Mouse (Mus musculus) 3T3-L1 (cell line): Measurements from ENCODE around the gene Ccdc40.
A peak's percentile ranks its signal among the peaks of the same experiment; 100 is the strongest.

Experiments
- DNase-seq: peaks from one replicate; pipeline ENCODE4 v3.0.0-alpha.2; 2015; ENCODE audit warnings: low read depth, low spot score

Ccdc40 gene

GRCm38 (mm10) chr11:119228091-119228781 is at the start of gene Ccdc40, which contains the start of gene Tbc1d16:
Gene Ccdc40, plus strand, starts transcription at chr11:119228572.
Gene Tbc1d16, minus strand, starts transcription at chr11:119228499.
- DNase-seq: peak; percentile 59

- DNase-seq: no peak
Observed at GRCm38 (mm10) chr11:119180824-119181582, 47.4 kb upstream of the Ccdc40 start.

- DNase-seq: no peak
Observed at GRCm38 (mm10) chr11:119181861-119182395, 46.4 kb upstream of the Ccdc40 start.

- no peak for DNase-seq
Observed at GRCm38 (mm10) chr11:119183684-119184310, 44.6 kb upstream of the Ccdc40 start.

- DNase-seq: peak; percentile 59
Observed at GRCm38 (mm10) chr11:119186381-119186780, 42.0 kb upstream of the Ccdc40 start.

- peak; percentile 53 for DNase-seq
Observed at GRCm38 (mm10) chr11:119186989-119187799, 41.2 kb upstream of the Ccdc40 start.

GRCm38 (mm10) chr11:119187800-119188197 is 40.6 kb upstream of the Ccdc40 start:
- no peak for DNase-seq

GRCm38 (mm10) chr11:119188389-119188788 is 40.0 kb upstream of the Ccdc40 start:
- no peak for DNase-seq

- DNase-seq: no peak
Observed at GRCm38 (mm10) chr11:119189319-119189718, 39.1 kb upstream of the Ccdc40 start.

- peak; percentile 92 for DNase-seq
Observed at GRCm38 (mm10) chr11:119190498-119190897, 37.9 kb upstream of the Ccdc40 start.

- DNase-seq: peak; percentile 28
Observed at GRCm38 (mm10) chr11:119191606-119192081, 36.7 kb upstream of the Ccdc40 start.

- DNase-seq: no peak
Observed at GRCm38 (mm10) chr11:119192176-119192575, 36.2 kb upstream of the Ccdc40 start.

- no peak for DNase-seq
Observed at GRCm38 (mm10) chr11:119192605-119193004, 35.8 kb upstream of the Ccdc40 start.

GRCm38 (mm10) chr11:119197618-119198563 is 30.5 kb upstream of the Ccdc40 start:
- no peak for DNase-seq

GRCm38 (mm10) chr11:119198564-119199232 is 29.7 kb upstream of the Ccdc40 start:
- DNase-seq: no peak

GRCm38 (mm10) chr11:119199233-119199601 is 29.2 kb upstream of the Ccdc40 start:
- no peak for DNase-seq

GRCm38 (mm10) chr11:119203423-119203822 is 24.9 kb upstream of the Ccdc40 start:
- peak; percentile 62 for DNase-seq

- DNase-seq: no peak
Observed at GRCm38 (mm10) chr11:119205738-119206137, 22.6 kb upstream of the Ccdc40 start.

GRCm38 (mm10) chr11:119206562-119206961 is 21.8 kb upstream of the Ccdc40 start:
- peak; percentile 86 for DNase-seq
